Mouse (Mus musculus): ENCODE results near the gene Gm21760. TPM values are rescaled to one million over a fixed set of nuclear protein-coding genes. Genes with fewer than 3 reads are reported as not detected.
"Not testable (repeated sequence)": the region's sequence is repeated elsewhere in the genome, so short reads cannot be mapped to it uniquely, and the experiment has no call there.

The Gm21760 gene
- polyA plus RNA-seq (2012; rRNA removed) = not detected in 2 replicates

DNA sequence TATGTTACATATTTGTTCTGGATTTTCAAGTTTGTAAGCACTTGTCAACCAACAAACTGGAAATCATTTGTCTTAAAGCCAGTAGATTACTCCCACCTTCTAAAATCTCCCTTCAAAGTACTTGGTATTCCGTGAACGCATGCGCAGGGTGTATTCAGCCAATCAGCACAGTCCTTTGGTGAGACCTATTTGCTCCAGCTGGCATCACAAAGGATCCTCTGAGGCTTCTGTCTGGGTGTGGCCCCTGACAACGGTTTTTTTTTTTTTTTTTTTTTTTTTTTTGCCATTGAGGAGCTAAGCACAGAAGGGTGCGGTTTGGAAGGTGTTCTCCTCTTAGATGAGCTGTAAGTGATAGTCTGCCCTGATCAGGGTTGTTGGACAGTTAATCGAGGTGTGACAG, at the start of gene Gm21760:
Gm21760 (plus strand) TSS at position 301 of the 400 bp plus-strand sequence.
- WGBS = no CpG with 5 or more reads among the region's 6 CpGs
- not testable (repeated sequence) for DNase-seq (ENCODE audit: low read depth, low spot score)
